Mouse (Mus musculus): ENCODE measurements around the gene a.

DNA sequence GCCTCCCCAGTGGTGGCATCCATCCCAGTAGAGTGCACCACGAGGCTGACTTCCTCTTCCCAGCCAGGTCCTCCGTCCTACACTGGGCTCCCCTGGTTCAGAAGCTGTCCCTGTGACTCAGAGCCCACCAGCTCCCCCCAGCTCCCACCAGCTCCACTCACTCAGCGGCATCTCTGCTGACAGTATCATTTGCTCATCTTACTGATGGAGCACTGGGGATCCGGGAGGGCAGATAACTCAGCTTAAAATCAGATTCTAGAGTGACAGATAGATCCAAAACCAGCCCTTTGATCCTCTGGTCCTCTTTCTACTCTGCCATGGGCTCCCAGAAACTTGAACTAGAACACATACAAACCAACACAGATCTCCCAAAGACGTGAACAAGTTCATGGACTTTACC, 159.4 kb downstream of the a start:
- TF ChIP-seq POLR2A (IDR thresholded peaks at IDR 0.05; ENCODE audit: borderline replicate concordance, extremely low read depth, low read depth, low read length): no peak
- TF ChIP-seq CTCF (IDR thresholded peaks at IDR 0.05; ENCODE audit: insufficient read depth, low read length): no peak
